Mouse (Mus musculus) frontal cortex, postnatal 10 days (tissue): ENCODE measurements around the gene Ssh2.

Source experiments
- DNase-seq, 2 experiments: peaks; one replicate each; pipeline ENCODE4 v3.0.0; 2022; ENCODE audit warnings: low spot score in 2 of 2, mixed read lengths in 1 of 2

Ssh2 gene

GRCm38 (mm10) chr11:77406329-77406728, 190.2 kb downstream of the Ssh2 start:
- DNase-seq: no peak

- peak; percentile 20 to 30 for DNase-seq
Measured at GRCm38 (mm10) chr11:77409879-77410278, 193.8 kb downstream of the Ssh2 start.

- DNase-seq: no peak
Measured at GRCm38 (mm10) chr11:77411284-77411683, 195.2 kb downstream of the Ssh2 start.

- DNase-seq: no peak
Measured at GRCm38 (mm10) chr11:77414141-77414839, 198.2 kb downstream of the Ssh2 start.

GRCm38 (mm10) chr11:77416212-77417000, 200.3 kb downstream of the Ssh2 start:
- DNase-seq: no peak

GRCm38 (mm10) chr11:77418021-77418420, 201.9 kb downstream of the Ssh2 start:
- no peak for DNase-seq

- no peak for DNase-seq
Measured at GRCm38 (mm10) chr11:77423175-77423859, 207.2 kb downstream of the Ssh2 start.

GRCm38 (mm10) chr11:77428446-77428845, 212.4 kb downstream of the Ssh2 start:
- DNase-seq: no peak

- DNase-seq: no peak
Measured at GRCm38 (mm10) chr11:77437026-77437425, 220.9 kb downstream of the Ssh2 start.

- DNase-seq: no peak
Measured at GRCm38 (mm10) chr11:77440081-77440480, 224.0 kb downstream of the Ssh2 start.

GRCm38 (mm10) chr11:77441020-77441419, 224.9 kb downstream of the Ssh2 start:
- no peak for DNase-seq

GRCm38 (mm10) chr11:77442186-77443170, 226.4 kb downstream of the Ssh2 start:
- DNase-seq: no peak

GRCm38 (mm10) chr11:77444939-77445338, 228.9 kb downstream of the Ssh2 start:
- DNase-seq: no peak

- DNase-seq: no peak
Measured at GRCm38 (mm10) chr11:77446628-77447041, 230.5 kb downstream of the Ssh2 start.

- no peak for DNase-seq
Measured at GRCm38 (mm10) chr11:77449224-77449623, 233.1 kb downstream of the Ssh2 start.

GRCm38 (mm10) chr11:77451670-77452069, 235.6 kb downstream of the Ssh2 start:
- DNase-seq: no peak

GRCm38 (mm10) chr11:77453388-77453787, 237.3 kb downstream of the Ssh2 start:
- no peak for DNase-seq

- peak in 1 of 2 experiments; percentile 4 for DNase-seq
Measured at GRCm38 (mm10) chr11:77455770-77456510, 239.9 kb downstream of the Ssh2 start.

- no peak for DNase-seq
Measured at GRCm38 (mm10) chr11:77456866-77457265, 240.8 kb downstream of the Ssh2 start.

- no peak for DNase-seq
Measured at GRCm38 (mm10) chr11:77461856-77462255, 245.8 kb downstream of the Ssh2 start.
